Mouse (Mus musculus): Measurements from ENCODE around the gene Sema4c. TPM values are rescaled to one million over a fixed set of nuclear protein-coding genes. Genes with fewer than 3 reads are reported as not detected.
"Not testable (repeated sequence)": the region's sequence is repeated elsewhere in the genome, so short reads cannot be mapped to it uniquely, and the experiment has no call there.

Sema4c gene
- polyA plus RNA-seq, 1 experiment from 2014 or later, result 6.9 TPM

DNA sequence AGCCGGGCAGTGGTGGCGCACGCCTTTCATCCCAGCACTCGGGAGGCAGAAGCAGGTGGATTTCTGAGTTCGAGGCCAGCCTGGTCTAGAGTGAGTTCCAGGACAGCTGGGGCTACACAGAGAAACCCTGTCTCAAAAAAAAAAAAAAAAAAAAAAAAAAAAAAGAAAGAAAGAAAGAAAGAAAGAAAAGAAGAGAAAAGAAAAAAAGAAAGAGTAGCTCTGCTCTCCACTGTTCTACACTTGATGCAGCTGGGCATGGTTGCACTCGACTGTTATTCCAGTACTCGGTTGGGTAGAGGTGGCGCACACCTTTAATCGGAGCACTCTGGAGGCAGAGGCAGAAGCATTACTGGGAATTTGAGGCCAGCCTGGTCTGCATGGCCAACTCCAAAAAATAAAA, 21.4 kb downstream of the Sema4c start, which contains the start of gene Ankrd23:
TSS of gene Ankrd23 (minus strand) at position 101 of the 400 bp plus-strand sequence.
- H3K4me1 ChIP-seq (ENCODE audit: control insufficient read depth, insufficient read depth, low read length); H3K9me3 ChIP-seq (replicated peaks; ENCODE audit: control insufficient read depth, low read length); H3K4me3 ChIP-seq (ENCODE audit: low read depth, low read length); H3K27ac ChIP-seq (ENCODE audit: low read depth, low read length); H3K27me3 ChIP-seq (replicated peaks; ENCODE audit: control insufficient read depth, insufficient read depth, low read length); DNase-seq (ENCODE audit: low spot score); ATAC-seq; H3K9ac ChIP-seq (ENCODE audit: low read length); H3K4me2 ChIP-seq (ENCODE audit: low read length): not testable (repeated sequence)
- WGBS, result 96% methylated on average over 9 of the region's 9 CpGs
- H3K36me3 ChIP-seq (ENCODE audit: control insufficient read depth, insufficient read depth, low read length), result peaks cover 27% of the 10 kb centered on the region

DNA sequence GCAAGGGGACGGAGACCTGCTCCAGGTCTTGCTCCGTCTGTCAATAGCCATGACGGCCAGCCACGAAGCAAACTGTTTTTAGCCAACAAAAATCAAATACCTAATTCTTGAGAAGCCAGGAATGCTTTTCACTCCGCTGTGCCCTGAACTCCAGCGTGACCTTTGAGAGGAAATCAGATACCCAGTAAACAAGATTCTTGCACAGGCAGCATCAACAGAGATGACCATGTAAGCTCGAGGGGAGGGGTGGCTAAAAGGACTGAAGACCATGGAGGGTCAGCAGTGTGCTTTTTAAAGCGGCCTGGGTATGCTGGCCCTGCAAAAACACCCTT, 21.8 kb downstream of the Sema4c start:
- 88% methylated on average over 8 of the region's 8 CpGs for WGBS
- H3K27me3 ChIP-seq (replicated peaks; ENCODE audit: control insufficient read depth, insufficient read depth, low read length), result no peaks in the 10 kb centered on the region

DNA sequence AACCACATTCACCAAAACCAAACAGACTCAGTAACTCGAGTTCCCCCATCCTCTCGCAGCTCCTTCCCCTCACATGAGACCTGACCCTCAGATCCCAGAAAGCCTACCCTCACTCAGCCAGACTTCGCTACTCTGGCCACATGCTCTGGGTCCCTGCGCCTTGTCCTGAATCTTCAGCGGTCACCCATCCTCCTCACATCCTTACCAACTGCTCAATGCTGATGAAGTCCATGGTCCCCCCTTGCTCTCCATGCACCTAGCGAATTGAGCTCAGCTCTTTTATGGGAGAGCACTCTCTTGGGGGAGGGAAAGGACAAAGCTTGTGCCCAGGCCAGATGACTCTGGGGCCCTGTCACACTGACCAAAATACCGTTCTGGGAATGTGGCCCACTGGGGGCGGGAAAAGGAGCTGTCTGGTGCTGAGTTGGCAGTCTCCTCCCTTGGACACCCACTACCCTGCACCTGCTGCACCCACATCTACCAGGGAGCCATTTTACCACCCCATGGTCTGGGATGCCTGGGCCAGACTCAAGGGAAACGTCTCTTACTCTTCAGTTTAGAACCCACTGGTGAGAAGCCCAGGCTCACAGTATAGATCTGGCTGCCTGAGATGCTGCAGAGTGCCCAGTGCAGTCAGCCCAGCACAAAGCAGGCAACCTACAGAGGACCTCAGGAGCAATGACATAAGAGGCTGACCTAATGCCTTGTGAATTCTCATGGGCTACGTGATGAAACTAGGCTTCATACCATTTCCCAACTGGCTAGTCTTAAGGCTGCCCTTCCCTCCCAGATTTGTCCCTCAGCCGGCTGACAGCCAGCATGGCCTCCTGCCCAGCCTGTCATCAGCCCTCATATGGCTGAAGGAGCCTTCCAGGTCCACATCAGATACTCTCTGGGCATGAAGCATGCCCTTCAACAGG, 22.4 kb downstream of the Sema4c start:
- 87% methylated on average over 11 of the region's 11 CpGs for WGBS
- Histone ChIP-seq H3K36me3 (ENCODE audit: control insufficient read depth, insufficient read depth, low read length) (peaks cover 21% of the 10 kb centered on the region), H3K4me1 (ENCODE audit: control insufficient read depth, insufficient read depth, low read length) (no peaks in the 10 kb centered on the region), H3K27me3 (replicated peaks; ENCODE audit: control insufficient read depth, insufficient read depth, low read length) (no peaks in the 10 kb centered on the region), H3K27ac (ENCODE audit: low read depth, low read length) (no peak overlapping the region), H3K9me3 (replicated peaks; ENCODE audit: control insufficient read depth, low read length) (no peaks in the 10 kb centered on the region), H3K4me3 (ENCODE audit: low read depth, low read length) (no peak overlapping the region), H3K9ac (ENCODE audit: low read length) (no peak overlapping the region), H3K4me2 (ENCODE audit: low read length) (no peak overlapping the region)
- DNase-seq (ENCODE audit: low spot score) (no peak), ATAC-seq (no peak)

More for the DNA sequence above, 21.8 kb downstream of the Sema4c start:
- H3K27ac ChIP-seq (ENCODE audit: low read depth, low read length), result no peak overlapping the region
- no peaks in the 10 kb centered on the region for H3K9me3 ChIP-seq (replicated peaks; ENCODE audit: control insufficient read depth, low read length)
- no peak for DNase-seq (ENCODE audit: low spot score)
- no peak overlapping the region for H3K4me3 ChIP-seq (ENCODE audit: low read depth, low read length)
- ATAC-seq, result no peak
- H3K36me3 ChIP-seq (ENCODE audit: control insufficient read depth, insufficient read depth, low read length), result peaks cover 23% of the 10 kb centered on the region
- no peak overlapping the region for H3K9ac ChIP-seq (ENCODE audit: low read length)
- H3K4me1 ChIP-seq (ENCODE audit: control insufficient read depth, insufficient read depth, low read length), result no peaks in the 10 kb centered on the region
- H3K4me2 ChIP-seq (ENCODE audit: low read length), result no peak overlapping the region

DNA sequence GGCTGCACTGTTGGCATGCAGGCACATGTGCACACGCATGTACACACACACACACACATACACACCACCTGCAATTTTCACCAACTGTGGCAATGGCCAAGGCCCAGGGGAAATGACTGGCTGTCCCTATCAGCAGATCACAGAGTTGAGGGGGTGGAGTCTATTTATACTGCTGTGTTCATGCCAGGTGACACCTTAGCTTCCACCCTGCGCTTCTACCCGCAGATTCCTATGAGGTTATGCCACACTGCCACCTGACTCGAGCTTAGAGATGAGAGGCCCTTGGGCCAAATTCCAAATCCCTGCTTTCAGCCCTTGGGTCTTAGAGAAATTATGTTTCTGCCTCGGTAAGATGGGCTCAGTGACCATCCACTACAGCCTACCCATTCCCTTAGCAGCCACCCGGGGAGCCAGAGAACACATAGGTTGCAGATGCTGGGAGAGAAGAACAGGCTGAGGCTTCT, 23.5 kb downstream of the Sema4c start:
- H3K27ac ChIP-seq (ENCODE audit: low read depth, low read length), result no peak overlapping the region
- WGBS, result 87% methylated on average over 6 of the region's 6 CpGs
- peaks cover 15% of the 10 kb centered on the region; the same call in 1 of the 2 replicates for H3K36me3 ChIP-seq (ENCODE audit: control insufficient read depth, insufficient read depth, low read length)
- no peak overlapping the region for H3K4me3 ChIP-seq (ENCODE audit: low read depth, low read length)
- DNase-seq (ENCODE audit: low spot score) (no peak), ATAC-seq (no peak)
- H3K4me1 ChIP-seq (ENCODE audit: control insufficient read depth, insufficient read depth, low read length), result no peaks in the 10 kb centered on the region
- no peak overlapping the region for H3K9ac ChIP-seq (ENCODE audit: low read length)
- no peak overlapping the region for H3K4me2 ChIP-seq (ENCODE audit: low read length)
- no peaks in the 10 kb centered on the region for H3K9me3 ChIP-seq (replicated peaks; ENCODE audit: control insufficient read depth, low read length)
- no peaks in the 10 kb centered on the region for H3K27me3 ChIP-seq (replicated peaks; ENCODE audit: control insufficient read depth, insufficient read depth, low read length)

DNA sequence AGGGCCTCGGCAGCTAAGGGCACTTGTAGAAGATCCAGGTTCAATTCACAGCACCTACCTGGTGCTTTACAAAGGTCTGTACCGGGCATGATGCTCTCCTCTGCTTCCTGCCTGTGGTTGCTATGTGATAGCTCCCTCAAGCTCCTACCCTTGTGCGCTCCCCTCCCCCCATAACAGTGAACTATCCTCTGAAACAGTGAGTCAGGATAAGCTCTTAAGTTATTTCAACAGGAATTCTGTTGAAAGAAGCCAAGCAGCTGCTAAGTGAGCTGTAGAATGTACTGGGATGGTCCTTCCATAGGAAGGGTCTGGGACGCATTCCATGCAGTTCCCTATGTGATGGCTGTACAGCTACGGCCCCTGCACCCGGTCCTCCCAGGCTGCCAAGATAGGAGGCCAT, 24.6 kb downstream of the Sema4c start:
- Histone ChIP-seq H3K9me3 (replicated peaks; ENCODE audit: control insufficient read depth, low read length) (no peaks in the 10 kb centered on the region), H3K27ac (ENCODE audit: low read depth, low read length) (no peak overlapping the region), H3K4me3 (ENCODE audit: low read depth, low read length) (no peak overlapping the region), H3K9ac (ENCODE audit: low read length) (no peak overlapping the region), H3K4me2 (ENCODE audit: low read length) (no peak overlapping the region), H3K36me3 (ENCODE audit: control insufficient read depth, insufficient read depth, low read length) (peaks cover 6% of the 10 kb centered on the region; the same call in 1 of the 2 replicates), H3K27me3 (replicated peaks; ENCODE audit: control insufficient read depth, insufficient read depth, low read length) (no peaks in the 10 kb centered on the region), H3K4me1 (ENCODE audit: control insufficient read depth, insufficient read depth, low read length) (peaks cover 1% of the 10 kb centered on the region; the same call in 1 of the 2 replicates)
- ATAC-seq (no peak), DNase-seq (ENCODE audit: low spot score) (no peak)
- WGBS, result 89% methylated on average over 6 of the region's 6 CpGs

DNA sequence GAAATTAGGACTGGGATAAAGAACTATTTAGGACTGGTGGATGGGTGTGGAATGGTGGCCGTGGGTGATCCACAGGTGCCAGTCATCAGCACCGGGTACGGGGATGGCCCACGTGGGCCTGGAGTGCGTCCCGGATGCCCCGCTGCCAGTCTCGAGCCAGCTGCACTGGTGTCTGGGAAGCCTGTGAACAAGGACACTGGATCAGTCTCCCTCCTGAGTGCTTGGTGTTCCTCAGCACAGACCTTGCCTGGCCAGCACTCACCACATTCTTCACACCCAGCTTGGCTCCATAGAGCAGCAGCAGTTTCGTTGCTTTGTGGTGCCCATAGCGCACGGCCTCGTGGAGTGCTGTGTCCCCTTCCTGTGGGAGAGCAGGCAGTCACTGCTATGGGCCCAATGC, 26.7 kb downstream of the Sema4c start:
- Histone ChIP-seq H3K27ac (ENCODE audit: low read depth, low read length) (no peak overlapping the region), H3K27me3 (replicated peaks; ENCODE audit: control insufficient read depth, insufficient read depth, low read length) (no peaks in the 10 kb centered on the region), H3K9me3 (replicated peaks; ENCODE audit: control insufficient read depth, low read length) (no peaks in the 10 kb centered on the region), H3K4me1 (ENCODE audit: control insufficient read depth, insufficient read depth, low read length) (peaks cover 5% of the 10 kb centered on the region), H3K4me2 (ENCODE audit: low read length) (no peak overlapping the region), H3K9ac (ENCODE audit: low read length) (no peak overlapping the region), H3K36me3 (ENCODE audit: control insufficient read depth, insufficient read depth, low read length) (peaks cover 10% of the 10 kb centered on the region), H3K4me3 (ENCODE audit: low read depth, low read length) (no peak overlapping the region)
- ATAC-seq (no peak), DNase-seq (ENCODE audit: low spot score) (no peak)
- WGBS, result 88% methylated on average over 12 of the region's 12 CpGs

DNA sequence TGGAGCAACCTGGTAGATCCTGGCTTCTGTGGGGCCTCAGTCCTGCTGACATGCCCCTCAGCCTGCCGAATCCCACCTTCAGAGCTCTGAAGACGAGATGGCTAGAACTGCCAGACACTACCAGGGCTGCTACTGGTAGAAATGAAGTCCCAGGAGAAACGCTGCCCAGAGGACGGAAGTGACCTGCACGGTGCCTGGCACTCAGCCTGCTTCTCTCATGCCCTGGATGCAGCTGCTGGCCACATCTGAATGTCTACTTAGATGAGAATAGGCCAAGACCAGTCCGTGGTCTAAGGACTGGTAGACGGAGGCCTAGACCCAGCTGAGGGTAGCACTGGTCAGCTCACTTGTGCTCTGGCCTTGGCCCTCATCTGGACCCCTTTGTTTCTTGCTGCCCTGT, 27.2 kb downstream of the Sema4c start:
- no peak overlapping the region for H3K4me2 ChIP-seq (ENCODE audit: low read length)
- DNase-seq (ENCODE audit: low spot score) (no peak), ATAC-seq (no peak)
- H3K27me3 ChIP-seq (replicated peaks; ENCODE audit: control insufficient read depth, insufficient read depth, low read length), result no peaks in the 10 kb centered on the region
- H3K9ac ChIP-seq (ENCODE audit: low read length), result no peak overlapping the region
- no peaks in the 10 kb centered on the region for H3K9me3 ChIP-seq (replicated peaks; ENCODE audit: control insufficient read depth, low read length)
- H3K27ac ChIP-seq (ENCODE audit: low read depth, low read length), result peak overlapping the region; percentile 27; the same call in 1 of the 2 replicates
- H3K36me3 ChIP-seq (ENCODE audit: control insufficient read depth, insufficient read depth, low read length), result peaks cover 15% of the 10 kb centered on the region
- WGBS, result 87% methylated on average over 7 of the region's 7 CpGs
- H3K4me3 ChIP-seq (ENCODE audit: low read depth, low read length), result no peak overlapping the region
- peaks cover 5% of the 10 kb centered on the region for H3K4me1 ChIP-seq (ENCODE audit: control insufficient read depth, insufficient read depth, low read length)

DNA sequence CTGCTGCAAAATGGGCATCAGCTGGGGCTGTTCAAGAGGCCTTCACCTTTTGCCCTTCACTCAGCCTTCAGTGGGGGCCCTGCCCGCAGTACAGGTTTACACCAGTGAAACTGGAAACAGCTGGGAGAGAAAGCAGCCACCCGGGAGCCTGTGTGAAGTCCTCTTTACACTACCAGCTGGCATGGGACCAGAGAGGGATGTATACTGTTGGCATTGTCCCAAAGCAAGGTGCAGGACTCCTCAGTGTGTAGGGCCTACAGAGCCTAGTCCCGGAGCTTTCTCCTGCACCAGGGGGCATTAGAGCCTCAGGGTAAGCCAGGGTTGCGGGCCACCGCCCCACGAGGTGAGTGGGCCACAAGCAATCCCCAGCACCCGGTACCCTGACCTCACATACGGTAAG, 27.7 kb downstream of the Sema4c start:
- Histone ChIP-seq H3K4me2 (ENCODE audit: low read length) (no peak overlapping the region), H3K27ac (ENCODE audit: low read depth, low read length) (peak overlapping the region; percentile 27; the same call in 1 of the 2 replicates), H3K9ac (ENCODE audit: low read length) (no peak overlapping the region), H3K4me1 (ENCODE audit: control insufficient read depth, insufficient read depth, low read length) (peaks cover 5% of the 10 kb centered on the region), H3K36me3 (ENCODE audit: control insufficient read depth, insufficient read depth, low read length) (peaks cover 19% of the 10 kb centered on the region), H3K27me3 (replicated peaks; ENCODE audit: control insufficient read depth, insufficient read depth, low read length) (no peaks in the 10 kb centered on the region), H3K4me3 (ENCODE audit: low read depth, low read length) (no peak overlapping the region), H3K9me3 (replicated peaks; ENCODE audit: control insufficient read depth, low read length) (no peaks in the 10 kb centered on the region)
- ATAC-seq (0 out of 2 replicates have a peak, but pooled peaks have one; percentile 8), DNase-seq (ENCODE audit: low spot score) (peak; percentile 44)
- 66% methylated on average over 8 of the region's 8 CpGs for WGBS

DNA sequence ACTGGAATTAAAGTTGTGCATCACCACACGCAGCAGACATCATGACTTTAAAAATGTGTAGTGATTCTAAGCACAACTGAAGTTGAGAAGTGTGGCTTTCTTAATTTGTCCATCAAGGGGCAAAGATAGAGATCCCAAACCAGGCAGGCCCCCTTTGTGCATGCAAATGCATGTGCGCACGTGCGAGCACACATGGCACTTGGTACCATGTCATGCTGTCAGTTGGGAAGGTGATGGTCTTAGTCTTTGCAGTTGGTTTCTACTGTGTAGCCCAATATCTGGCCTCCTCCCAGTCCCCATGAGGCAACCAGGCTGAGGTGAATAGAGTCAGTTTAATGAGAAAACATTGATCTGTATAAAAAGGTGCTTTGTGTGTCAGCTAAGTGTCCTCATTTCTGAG, 28.3 kb downstream of the Sema4c start:
- 92% methylated on average over 4 of the region's 4 CpGs for WGBS
- H3K9ac ChIP-seq (ENCODE audit: low read length), result no peak overlapping the region
- H3K4me1 ChIP-seq (ENCODE audit: control insufficient read depth, insufficient read depth, low read length), result peaks cover 5% of the 10 kb centered on the region
- H3K4me2 ChIP-seq (ENCODE audit: low read length), result no peak overlapping the region
- H3K27me3 ChIP-seq (replicated peaks; ENCODE audit: control insufficient read depth, insufficient read depth, low read length), result no peaks in the 10 kb centered on the region
- H3K36me3 ChIP-seq (ENCODE audit: control insufficient read depth, insufficient read depth, low read length), result peaks cover 25% of the 10 kb centered on the region
- ATAC-seq (no peak), DNase-seq (ENCODE audit: low spot score) (no peak)
- H3K9me3 ChIP-seq (replicated peaks; ENCODE audit: control insufficient read depth, low read length), result no peaks in the 10 kb centered on the region
- H3K27ac ChIP-seq (ENCODE audit: low read depth, low read length), result 0 out of 2 replicates have a peak overlapping the region, but pooled peaks have one; percentile 27
- H3K4me3 ChIP-seq (ENCODE audit: low read depth, low read length), result no peak overlapping the region

Measured in forebrain, embryonic 14.5 days (tissue).